Comparison of ENCODE assay signal across 8 mouse cellular contexts in the genomic region with DNA sequence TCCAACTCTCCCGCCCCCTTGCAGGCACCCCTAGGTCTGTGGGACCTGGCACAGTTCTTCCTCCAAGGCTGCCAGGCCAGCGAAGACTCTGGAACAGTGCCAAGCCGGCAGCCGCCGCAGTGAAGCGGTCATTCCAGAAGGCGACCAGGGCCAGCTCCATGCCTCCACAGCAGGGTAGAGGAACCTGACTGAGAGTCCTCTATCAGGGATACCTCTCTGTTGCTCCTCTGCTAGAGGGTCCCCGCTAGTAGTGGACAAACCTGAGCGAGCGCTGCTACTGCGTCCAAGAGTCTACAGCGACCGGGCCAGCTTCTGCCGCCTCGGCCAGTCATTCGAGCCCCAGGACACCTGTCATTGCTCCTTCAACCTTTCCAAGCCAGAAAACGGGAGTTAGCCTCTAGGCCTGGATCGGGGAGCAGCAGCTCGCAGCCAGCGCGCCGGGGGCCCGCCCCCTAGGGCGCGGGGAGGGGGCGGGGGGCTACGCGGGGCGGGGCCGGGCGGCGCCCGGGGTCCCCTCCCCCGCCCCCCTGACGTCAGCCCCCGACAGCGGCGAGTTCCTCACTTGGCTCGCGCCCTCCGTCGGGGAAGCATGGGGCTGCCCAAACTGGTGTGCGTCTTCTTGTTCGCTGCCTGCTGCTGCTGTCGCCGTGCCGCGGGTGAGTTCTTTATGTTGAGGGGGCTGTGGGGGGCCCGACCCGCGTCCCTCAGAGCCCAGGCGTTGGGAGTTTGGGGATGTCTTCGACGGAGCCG. TPM values are rescaled to one million over a fixed set of nuclear protein-coding genes. Genes with fewer than 3 reads are reported as not detected.
DNase-seq lines count a peak whose midpoint lies in the region; ATAC-seq lines count a peak whose summit lies in the region.

A gene (plus strand): TSS at position 369 of the 750 bp plus-strand sequence.

- H3K27me3 ChIP-seq in forebrain, embryonic 14.5 days (replicated peaks; ENCODE audit: control insufficient read depth, insufficient read depth, low read length), result peaks cover 14% of the 10 kb centered on the region; the same call in 1 of the 2 replicates
- H3K27me3 ChIP-seq in megakaryocyte, embryonic 14.5 days (replicated peaks), result peaks cover 87% of the 10 kb centered on the region

- peak within 1 kb of the TSS; percentile 96 for H3K27ac ChIP-seq in brown adipose tissue, adult 24 weeks (replicated peaks; ENCODE audit: low read depth, low read length)
- H3K27ac ChIP-seq in forebrain, embryonic 14.5 days (ENCODE audit: low read depth, low read length), result peak within 1 kb of the TSS; percentile 60; the same call in 1 of the 2 replicates

- peak; percentile 56 for ATAC-seq in forebrain, embryonic 14.5 days

- peaks cover 6% of the 10 kb centered on the region; the same call in 1 of the 2 replicates for H3K4me1 ChIP-seq in brown adipose tissue, adult 24 weeks (ENCODE audit: control insufficient read depth, insufficient read depth, insufficient read length, low read length)
- H3K4me1 ChIP-seq in forebrain, embryonic 14.5 days (ENCODE audit: control insufficient read depth, insufficient read depth, low read length), result peaks cover 34% of the 10 kb centered on the region
- H3K4me1 ChIP-seq in megakaryocyte, embryonic 14.5 days, result peaks cover 78% of the 10 kb centered on the region

- no peak for DNase-seq in frontal cortex, adult 2 months (ENCODE audit: extremely low spot score in 1 of 2, low spot score in 1 of 2)
- DNase-seq in frontal cortex, postnatal 25 days (ENCODE audit: low spot score in 2 of 2), result no peak
- DNase-seq in forebrain, embryonic 14.5 days (ENCODE audit: low spot score), result peak; percentile 70
- peak; percentile 85 for DNase-seq in heart, postnatal 4 days
- DNase-seq in layer of hippocampus, postnatal 25 days (ENCODE audit: extremely low spot score in 1 of 2, low spot score in 1 of 2), result peak in 1 of 2 experiments; percentile 47
- peak; percentile 81 for DNase-seq in testis, postnatal 10 days (ENCODE audit: low spot score)

- peak within 1 kb of the TSS; percentile 90 for H3K4me3 ChIP-seq in brown adipose tissue, adult 24 weeks (ENCODE audit: insufficient read depth, low read depth, low read length)
- H3K4me3 ChIP-seq in forebrain, embryonic 14.5 days (ENCODE audit: low read depth, low read length), result peak within 1 kb of the TSS; percentile 45
- peak within 1 kb of the TSS; percentile 88 for H3K4me3 ChIP-seq in megakaryocyte, embryonic 14.5 days (replicated peaks)

- H3K4me2 ChIP-seq in forebrain, embryonic 14.5 days (ENCODE audit: low read length), result peak within 1 kb of the TSS; percentile 88

- no peaks in the 10 kb centered on the region for H3K9me3 ChIP-seq in forebrain, embryonic 14.5 days (replicated peaks; ENCODE audit: control insufficient read depth, low read length)
- no peaks in the 10 kb centered on the region for H3K9me3 ChIP-seq in megakaryocyte, embryonic 14.5 days

- H3K9ac ChIP-seq in forebrain, embryonic 14.5 days (ENCODE audit: low read length), result peak within 1 kb of the TSS; percentile 65

- 0 out of 2 replicates have a peak, but pooled peaks cover under 1% of the 10 kb centered on the region for H3K36me3 ChIP-seq in forebrain, embryonic 14.5 days (ENCODE audit: control insufficient read depth, insufficient read depth, low read length)
- peaks cover 1% of the 10 kb centered on the region for H3K36me3 ChIP-seq in megakaryocyte, embryonic 14.5 days (replicated peaks; ENCODE audit: low read length)

- WGBS in forebrain, embryonic 14.5 days, result under 1% methylated on average over 40 of the region's 55 CpGs

RNA-seq across cellular contexts. Expression of the gene that starts here (rescaled TPM):
- 16.8 and 17.4 TPM in 2 replicates for polyA plus RNA-seq in frontal cortex, adult 2 months (2012; rRNA removed)
- polyA plus RNA-seq in brown adipose tissue, adult 24 weeks (2012; ENCODE audit: insufficient read depth, insufficient read length, missing spikeins), result 27.8 and 28.1 TPM in 2 replicates
- polyA plus RNA-seq in forebrain, embryonic 14.5 days (2014; fragmentation: Nextera tagmentation; extraction: Ambion mirVana), result 13.2 and 14.1 TPM in 2 replicates
- total RNA-seq in heart, postnatal 4 days (2021), result 100 to 1,000 TPM; 204 to 213 TPM
- 10 to 100 TPM; 22.5 to 29.3 TPM for total RNA-seq in layer of hippocampus, postnatal 25 days (2021)
- polyA plus RNA-seq in megakaryocyte, embryonic 14.5 days (2012; ENCODE audit: insufficient read depth, low replicate concordance), result not detected in 2 replicates

Comparison
In these comparisons a context has a peak if more than half of its experiments do, and no peak if none do; other contexts are left out.
1. RNA of the gene that starts here (total RNA-seq): 204 to 213 TPM in heart, postnatal 4 days; 22.5 to 29.3 TPM in layer of hippocampus, postnatal 25 days; every median in the first group is over 4 times any median in the second.
2. RNA of the gene that starts here (polyA plus RNA-seq): 27.8 to 28.1 TPM in brown adipose tissue, adult 24 weeks, 16.8 to 17.4 TPM in frontal cortex, adult 2 months and 13.2 to 14.1 TPM in forebrain, embryonic 14.5 days; not detected in megakaryocyte, embryonic 14.5 days; every median in the first group is over 10 times any median in the second.
3. DNase-seq: peak in forebrain, embryonic 14.5 days (single experiment), heart, postnatal 4 days (single experiment) and testis, postnatal 10 days (single experiment); none in frontal cortex, adult 2 months (0 of 2) and frontal cortex, postnatal 25 days (0 of 2).
4. Peak in every context shown above with its lines, with median percentiles within 50 percentile points of each other: H3K4me3 ChIP-seq.